Mouse (Mus musculus) limb, embryonic 13.5 days (tissue): ENCODE measurements around the gene H2-Eb1. TPM values are rescaled to one million over a fixed set of nuclear protein-coding genes. Genes with fewer than 3 reads are reported as not detected.
A peak's percentile ranks its signal among the peaks of the same experiment; 100 is the strongest.

Experiments
- ATAC-seq: fragments of 200-750 bp; cut with Nextera tagmentation; 2 replicates; pipeline ENCODE4 v1.8.0; 2017; ENCODE audit warnings: low read depth, moderate number of reproducible peaks, moderate TSS enrichment; ENCODE audit not compliant: low FRiP score
- H3K27ac ChIP-seq: fragments of 300-500 bp; sonication (generic); 2 replicates; pipeline ENCODE4 v1.5.1; 2015; ENCODE audit warnings: inconsistent platforms, mild to moderate bottlenecking, moderate library complexity
- H3K27me3 ChIP-seq: fragments of 300-500 bp; sonication (generic); 2 replicates; pipeline ENCODE4 v1.6.1; 2015; ENCODE audit warnings: mild to moderate bottlenecking, inconsistent platforms
- H3K36me3 ChIP-seq: fragments of 300-500 bp; sonication (generic); 2 replicates; pipeline ENCODE4 v1.6.1; 2015; ENCODE audit warnings: inconsistent platforms, mild to moderate bottlenecking, moderate library complexity
- H3K4me1 ChIP-seq: fragments of 300-500 bp; sonication (generic); 2 replicates; pipeline ENCODE4 v1.6.1; 2015; ENCODE audit warnings: inconsistent platforms
- H3K4me2 ChIP-seq: fragments of 300-500 bp; sonication (generic); replicated peaks from 2 replicates; pipeline ENCODE4 v1.6.1; 2015; ENCODE audit warnings: inconsistent platforms, mild to moderate bottlenecking, moderate library complexity
- H3K4me3 ChIP-seq: fragments of 300-500 bp; sonication (generic); 2 replicates; pipeline ENCODE4 v1.5.1; 2015; ENCODE audit warnings: moderate library complexity, mild to moderate bottlenecking, inconsistent platforms
- H3K9ac ChIP-seq: fragments of 300-500 bp; sonication (generic); 2 replicates; pipeline ENCODE4 v1.6.1; 2015; ENCODE audit warnings: mild to moderate bottlenecking, inconsistent platforms
- H3K9me3 ChIP-seq: fragments of 300-500 bp; sonication (generic); 2 replicates; pipeline ENCODE4 v1.6.1; 2016; ENCODE audit warnings: inconsistent platforms
- WGBS: fragments of 180-500 bp; shearing (Covaris S2); methylation state at CpG from one replicate; pipeline ENCODE4 v1.1.7; 2015; 5-methylcytosine and 5-hydroxymethylcytosine counted together
- polyA plus RNA-seq: library from polyadenylated mRNA; unstranded; fragments of >200 nt; fragmentation: Nextera tagmentation; extraction: Ambion mirVana; gene quantifications from 2 replicates; pipeline ENCODE4 v1.2.1, GENCODE M21; 2015

The H2-Eb1 gene
- polyA plus RNA-seq, 1 experiment from 2014 or later, result 2.9 TPM

GRCm38 (mm10) chr17:34293533-34293932 lies 12.1 kb upstream of the H2-Eb1 start:
- no peaks in the 10 kb centered on the region for H3K4me1 ChIP-seq
- H3K27me3 ChIP-seq, result peaks cover 3% of the 10 kb centered on the region; the same call in 1 of the 2 replicates
- H3K9ac ChIP-seq, result no peak overlapping the region
- no peaks in the 10 kb centered on the region for H3K9me3 ChIP-seq
- no peak for ATAC-seq
- WGBS, result 51% methylated on average over 2 of the region's 2 CpGs
- no peaks in the 10 kb centered on the region for H3K36me3 ChIP-seq
- H3K4me3 ChIP-seq, result no peak overlapping the region
- no peak overlapping the region for H3K27ac ChIP-seq
- no peak overlapping the region for H3K4me2 ChIP-seq

- Histone ChIP-seq H3K4me1 (no peaks in the 10 kb centered on the region), H3K9me3 (no peaks in the 10 kb centered on the region), H3K27ac (no peak overlapping the region), H3K36me3 (no peaks in the 10 kb centered on the region), H3K4me2 (no peak overlapping the region), H3K27me3 (peaks cover 3% of the 10 kb centered on the region; the same call in 1 of the 2 replicates), H3K4me3 (no peak overlapping the region), H3K9ac (no peak overlapping the region)
- WGBS, result 72% methylated on average over 4 of the region's 4 CpGs
- ATAC-seq, result no peak
Measured at GRCm38 (mm10) chr17:34294249-34294648, 11.4 kb upstream of the H2-Eb1 start.

- Histone ChIP-seq H3K9me3 (no peaks in the 10 kb centered on the region), H3K4me3 (no peak overlapping the region), H3K27me3 (peaks cover 3% of the 10 kb centered on the region; the same call in 1 of the 2 replicates), H3K4me2 (no peak overlapping the region), H3K4me1 (no peaks in the 10 kb centered on the region), H3K9ac (no peak overlapping the region), H3K27ac (no peak overlapping the region), H3K36me3 (no peaks in the 10 kb centered on the region)
- ATAC-seq, result no peak
Measured at GRCm38 (mm10) chr17:34295307-34295706, 10.4 kb upstream of the H2-Eb1 start.

GRCm38 (mm10) chr17:34295891-34296794 lies 9.5 kb upstream of the H2-Eb1 start:
- 24% methylated on average over 23 of the region's 23 CpGs for WGBS
- Histone ChIP-seq H3K4me1 (no peaks in the 10 kb centered on the region), H3K9ac (no peak overlapping the region), H3K27me3 (peaks cover 3% of the 10 kb centered on the region; the same call in 1 of the 2 replicates), H3K27ac (no peak overlapping the region), H3K36me3 (no peaks in the 10 kb centered on the region), H3K9me3 (no peaks in the 10 kb centered on the region), H3K4me3 (peak overlapping the region; percentile 34), H3K4me2 (peak overlapping the region; percentile 56)
- peak; percentile 81 for ATAC-seq

- H3K4me1 ChIP-seq, result no peaks in the 10 kb centered on the region
Measured at GRCm38 (mm10) chr17:34299356-34299755, 6.3 kb upstream of the H2-Eb1 start.

GRCm38 (mm10) chr17:34300071-34300470 lies 5.6 kb upstream of the H2-Eb1 start:
- Histone ChIP-seq H3K9me3 (no peaks in the 10 kb centered on the region), H3K9ac (no peak overlapping the region), H3K4me3 (no peak overlapping the region), H3K36me3 (no peaks in the 10 kb centered on the region), H3K27ac (no peak overlapping the region), H3K4me2 (no peak overlapping the region), H3K27me3 (peaks cover 3% of the 10 kb centered on the region; the same call in 1 of the 2 replicates), H3K4me1 (no peaks in the 10 kb centered on the region)
- no peak for ATAC-seq
- 85% methylated on average over 8 of the region's 8 CpGs for WGBS

More at GRCm38 (mm10) chr17:34299356-34299755, 6.3 kb upstream of the H2-Eb1 start:
- H3K27me3 ChIP-seq, result peaks cover 3% of the 10 kb centered on the region; the same call in 1 of the 2 replicates
- no peak for ATAC-seq
- WGBS, result 58% methylated on average over 3 of the region's 3 CpGs
- H3K9ac ChIP-seq, result no peak overlapping the region
- no peak overlapping the region for H3K4me2 ChIP-seq
- H3K4me3 ChIP-seq, result no peak overlapping the region
- no peaks in the 10 kb centered on the region for H3K36me3 ChIP-seq
- H3K9me3 ChIP-seq, result no peaks in the 10 kb centered on the region
- no peak overlapping the region for H3K27ac ChIP-seq

GRCm38 (mm10) chr17:34300691-34301566 lies 4.7 kb upstream of the H2-Eb1 start:
- H3K4me2 ChIP-seq, result no peak overlapping the region
- H3K9me3 ChIP-seq, result no peaks in the 10 kb centered on the region
- no peaks in the 10 kb centered on the region for H3K36me3 ChIP-seq
- H3K9ac ChIP-seq, result no peak overlapping the region
- no peaks in the 10 kb centered on the region for H3K4me1 ChIP-seq
- no peak for ATAC-seq
- peaks cover 3% of the 10 kb centered on the region; the same call in 1 of the 2 replicates for H3K27me3 ChIP-seq
- H3K27ac ChIP-seq, result no peak overlapping the region
- no peak overlapping the region for H3K4me3 ChIP-seq
- 77% methylated on average over 23 of the region's 23 CpGs for WGBS

- H3K9me3 ChIP-seq, result no peaks in the 10 kb centered on the region
- H3K4me2 ChIP-seq, result no peak overlapping the region
- H3K27me3 ChIP-seq, result peaks cover 3% of the 10 kb centered on the region; the same call in 1 of the 2 replicates
- WGBS, result 88% methylated on average over 4 of the region's 4 CpGs
- no peak for ATAC-seq
- H3K4me3 ChIP-seq, result no peak overlapping the region
- H3K4me1 ChIP-seq, result no peaks in the 10 kb centered on the region
- H3K9ac ChIP-seq, result no peak overlapping the region
- H3K27ac ChIP-seq, result no peak overlapping the region
- no peaks in the 10 kb centered on the region for H3K36me3 ChIP-seq
Measured at GRCm38 (mm10) chr17:34301670-34302190, 3.9 kb upstream of the H2-Eb1 start.

- Histone ChIP-seq H3K4me3 (no peak overlapping the region), H3K36me3 (no peaks in the 10 kb centered on the region), H3K4me1 (no peaks in the 10 kb centered on the region), H3K9ac (no peak overlapping the region), H3K27me3 (peaks cover 5% of the 10 kb centered on the region; the same call in 1 of the 2 replicates), H3K9me3 (no peaks in the 10 kb centered on the region), H3K4me2 (no peak overlapping the region), H3K27ac (no peak overlapping the region)
- WGBS, result 57% methylated on average over 2 of the region's 2 CpGs
- ATAC-seq, result no peak
Measured at GRCm38 (mm10) chr17:34303789-34304188, 1.9 kb upstream of the H2-Eb1 start.

GRCm38 (mm10) chr17:34304751-34305150 lies 916 bp upstream of the H2-Eb1 start:
- no peaks in the 10 kb centered on the region for H3K9me3 ChIP-seq
- 7% methylated on average over 4 of the region's 4 CpGs for WGBS

GRCm38 (mm10) chr17:34306407-34306806 lies 740 bp downstream of the H2-Eb1 start:
- no peak overlapping the region for H3K4me3 ChIP-seq
- H3K36me3 ChIP-seq, result no peaks in the 10 kb centered on the region
- no peak overlapping the region for H3K27ac ChIP-seq
- peaks cover 5% of the 10 kb centered on the region; the same call in 1 of the 2 replicates for H3K27me3 ChIP-seq
- ATAC-seq, result no peak
- H3K4me2 ChIP-seq, result no peak overlapping the region
- no peak overlapping the region for H3K9ac ChIP-seq
- 0 out of 2 replicates have a peak, but pooled peaks cover 5% of the 10 kb centered on the region for H3K4me1 ChIP-seq
- H3K9me3 ChIP-seq, result no peaks in the 10 kb centered on the region
- 82% methylated on average over 2 of the region's 2 CpGs for WGBS

More at GRCm38 (mm10) chr17:34304751-34305150, 916 bp upstream of the H2-Eb1 start:
- peaks cover 5% of the 10 kb centered on the region; the same call in 1 of the 2 replicates for H3K27me3 ChIP-seq
- H3K9ac ChIP-seq, result no peak overlapping the region
- H3K4me1 ChIP-seq, result 0 out of 2 replicates have a peak, but pooled peaks cover 3% of the 10 kb centered on the region
- no peak overlapping the region for H3K27ac ChIP-seq
- no peaks in the 10 kb centered on the region for H3K36me3 ChIP-seq
- no peak for ATAC-seq
- H3K4me2 ChIP-seq, result no peak overlapping the region
- no peak overlapping the region for H3K4me3 ChIP-seq
